Mouse (Mus musculus) lung, postnatal 0 days (tissue): ENCODE data around the gene Asic2.

ENCODE experiments used
- CTCF ChIP-seq: IDR thresholded peaks from 2 replicates; pipeline ENCODE4 v1.5.1; 2016; ENCODE audit warnings: antibody characterized with exemption, mild to moderate bottlenecking
- EP300 ChIP-seq: IDR thresholded peaks from 2 replicates; pipeline ENCODE4 v1.6.1; 2016; ENCODE audit warnings: antibody characterized with exemption, mild to moderate bottlenecking, control low read depth

- no peak for TF ChIP-seq CTCF
- no peak for TF ChIP-seq EP300
Measured at GRCm38 (mm10) chr11:81192155-81192554, 776.1 kb downstream of the Asic2 start.
